In genomic region chr16:34485483-34485882, GRCm38 (mm10) we compare ENCODE assay signal across 11 mouse cellular contexts.
A peak's percentile ranks its signal among the peaks of the same experiment; 100 is the strongest.
DNase-seq lines count a peak whose midpoint lies in the region; ATAC-seq and TF ChIP-seq lines count a peak whose summit lies in the region.
"Had no signal": no experiment of that assay in that cellular context is flagged by ENCODE, and none has a peak within 500 bp of the region (broad histone marks: within the 10 kb centered on the region; RNA-seq: fewer than 3 reads in every experiment).

No protein-coding gene starts in this region.

- H3K79me2 ChIP-seq in myocyte (ENCODE audit: control insufficient read depth, insufficient read depth) = peaks cover 16% of the 10 kb centered on the region

- TF ChIP-seq CTCF in liver, postnatal 0 days (IDR thresholded peaks at IDR 0.05; ENCODE audit: low read depth) = no peak

- H3K27me3 ChIP-seq in hindbrain, embryonic 12.5 days = no peaks in the 10 kb centered on the region
- no peaks in the 10 kb centered on the region for H3K27me3 ChIP-seq in hindbrain, embryonic 11.5 days (ENCODE audit: control insufficient read depth, insufficient read depth, low read length)
- H3K27me3 ChIP-seq in myocyte (ENCODE audit: control insufficient read depth, insufficient read depth, insufficient read length) = no peaks in the 10 kb centered on the region
- H3K27me3 ChIP-seq in liver, postnatal 0 days (ENCODE audit: insufficient read depth, low read length) = no peaks in the 10 kb centered on the region

- peaks cover 39% of the 10 kb centered on the region for H3K4me1 ChIP-seq in hindbrain, embryonic 12.5 days
- H3K4me1 ChIP-seq in hindbrain, embryonic 11.5 days (replicated peaks; ENCODE audit: control insufficient read depth, insufficient read depth, low read length) = 0 out of 2 replicates have a peak, but pooled peaks cover 3% of the 10 kb centered on the region
- H3K4me1 ChIP-seq in liver, postnatal 0 days (ENCODE audit: insufficient read depth) = no peaks in the 10 kb centered on the region

- 74% methylated on average over 6 of the region's 6 CpGs for WGBS in hindbrain, embryonic 12.5 days
- WGBS in hindbrain, embryonic 11.5 days = 68% methylated on average over 6 of the region's 6 CpGs
- WGBS in liver, postnatal 0 days (ENCODE audit: insufficient replicate concordance) = 75% methylated on average over 6 of the region's 6 CpGs

- H3K9me3 ChIP-seq in hindbrain, embryonic 12.5 days (replicated peaks) = no peaks in the 10 kb centered on the region
- no peaks in the 10 kb centered on the region for H3K9me3 ChIP-seq in hindbrain, embryonic 11.5 days (ENCODE audit: control insufficient read depth, low read length)
- no peaks in the 10 kb centered on the region for H3K9me3 ChIP-seq in liver, postnatal 0 days (ENCODE audit: low read length)
- H3K9me3 ChIP-seq: limb, embryonic 10.5 days had no signal

- no peak overlapping the region for H3K4me2 ChIP-seq in hindbrain, embryonic 12.5 days (replicated peaks)
- H3K4me2 ChIP-seq in hindbrain, embryonic 11.5 days (replicated peaks; ENCODE audit: low read depth, low read length) = no peak overlapping the region
- H3K4me2 ChIP-seq in myocyte (ENCODE audit: low read depth) = peak overlapping the region; percentile 27
- H3K4me2 ChIP-seq in liver, postnatal 0 days (ENCODE audit: low read depth, low read length) = no peak overlapping the region

- H3K27ac ChIP-seq in hindbrain, embryonic 12.5 days = peak overlapping the region; percentile 23; the same call in 1 of the 2 replicates
- H3K27ac ChIP-seq in hindbrain, embryonic 11.5 days (ENCODE audit: low read depth, low read length) = no peak overlapping the region
- no peak overlapping the region for H3K27ac ChIP-seq in liver, postnatal 0 days (ENCODE audit: low read depth)
- H3K27ac ChIP-seq: kidney, postnatal 0 days; limb, embryonic 10.5 days had no signal

- H3ac ChIP-seq in myocyte (ENCODE audit: control insufficient read depth, insufficient read length) = no peak overlapping the region

- H3K9ac ChIP-seq in hindbrain, embryonic 12.5 days = no peak overlapping the region
- H3K9ac ChIP-seq in hindbrain, embryonic 11.5 days (ENCODE audit: low read depth, low read length) = no peak overlapping the region
- no peak overlapping the region for H3K9ac ChIP-seq in liver, postnatal 0 days (replicated peaks)

- no peak for TF ChIP-seq EP300 in liver, postnatal 0 days (IDR thresholded peaks at IDR 0.05; ENCODE audit: low read depth)

- ATAC-seq in hindbrain, embryonic 12.5 days (ENCODE audit: low FRiP score) = no peak
- no peak for ATAC-seq in hindbrain, embryonic 11.5 days (ENCODE audit: low FRiP score)
- no peak for ATAC-seq in liver, postnatal 0 days

- peak; percentile 15 for DNase-seq in adrenal gland, adult 2 months
- DNase-seq in adrenal gland, postnatal 4 days (ENCODE audit: low spot score in 2 of 2) = no peak
- DNase-seq in hindbrain, embryonic 11.5 days (ENCODE audit: low spot score) = no peak
- peak; percentile 46 to 56 for DNase-seq in right cerebral cortex, postnatal 10 days (ENCODE audit: low spot score in 2 of 2)
- DNase-seq in right cerebral cortex, adult 18-20 months = no peak
- no peak for DNase-seq in liver, postnatal 0 days
- DNase-seq: lung, adult 18-20 months had no signal

- no peak for TF ChIP-seq POLR2A in myocyte (IDR thresholded peaks at IDR 0.05; ENCODE audit: insufficient read length, low read depth)

- no peaks in the 10 kb centered on the region for H3K36me3 ChIP-seq in hindbrain, embryonic 12.5 days
- H3K36me3 ChIP-seq in hindbrain, embryonic 11.5 days (ENCODE audit: control insufficient read depth, insufficient read depth, low read length) = no peaks in the 10 kb centered on the region
- H3K36me3 ChIP-seq in myocyte (ENCODE audit: control insufficient read depth, insufficient read depth) = no peaks in the 10 kb centered on the region
- H3K36me3 ChIP-seq in liver, postnatal 0 days (replicated peaks; ENCODE audit: insufficient read depth, low read length) = no peaks in the 10 kb centered on the region
- H3K36me3 ChIP-seq: limb, embryonic 10.5 days had no signal

- H3K4me3 ChIP-seq in hindbrain, embryonic 12.5 days = no peak overlapping the region
- no peak overlapping the region for H3K4me3 ChIP-seq in hindbrain, embryonic 11.5 days (ENCODE audit: low read depth, low read length)
- no peak overlapping the region for H3K4me3 ChIP-seq in myocyte
- no peak overlapping the region for H3K4me3 ChIP-seq in liver, postnatal 0 days (ENCODE audit: low read depth, low read length)
- H3K4me3 ChIP-seq: limb, embryonic 10.5 days had no signal

TF ChIP-seq in myocyte, 11 proteins besides CTCF, POLR2A, EP300 and RAD21:
- TF ChIP-seq REST (IDR thresholded peaks at IDR 0.05; ENCODE audit: insufficient read depth, insufficient read length) = no peak
- TF ChIP-seq E2F4 (IDR thresholded peaks at IDR 0.05; ENCODE audit: insufficient read depth) = no peak
- TF ChIP-seq USF1 (IDR thresholded peaks at IDR 0.05; ENCODE audit: low read depth) = no peak
- TF ChIP-seq MYOG (IDR thresholded peaks at IDR 0.05; ENCODE audit: control insufficient read depth in 1 of 3, insufficient read depth in 1 of 3, insufficient read length in 2 of 3, low read depth in 2 of 3) = no peak

Comparison
In these comparisons a context has a peak if more than half of its experiments do, and no peak if none do; other contexts are left out.
1. DNase-seq: peak in adrenal gland, adult 2 months (single experiment) and right cerebral cortex, postnatal 10 days (2 of 2); none in adrenal gland, postnatal 4 days (0 of 2), hindbrain, embryonic 11.5 days (single experiment), right cerebral cortex, adult 18-20 months (single experiment) and liver, postnatal 0 days (single experiment).